Mouse (Mus musculus): ENCODE data around the gene Dcps. TPM values are rescaled to one million over a fixed set of nuclear protein-coding genes. Genes with fewer than 3 reads are reported as not detected.
A peak's percentile ranks its signal among the peaks of the same experiment; 100 is the strongest.

The Dcps gene
- total RNA-seq, 2 experiments from 2014 or later: 25.9 to 27.2 TPM

GRCm38 (mm10) chr9:35139231-35139744, 36.6 kb downstream of the Dcps start:
- DNase-seq: no peak
- intact Hi-C loops (cut with DNase I): no loop called here

DNA sequence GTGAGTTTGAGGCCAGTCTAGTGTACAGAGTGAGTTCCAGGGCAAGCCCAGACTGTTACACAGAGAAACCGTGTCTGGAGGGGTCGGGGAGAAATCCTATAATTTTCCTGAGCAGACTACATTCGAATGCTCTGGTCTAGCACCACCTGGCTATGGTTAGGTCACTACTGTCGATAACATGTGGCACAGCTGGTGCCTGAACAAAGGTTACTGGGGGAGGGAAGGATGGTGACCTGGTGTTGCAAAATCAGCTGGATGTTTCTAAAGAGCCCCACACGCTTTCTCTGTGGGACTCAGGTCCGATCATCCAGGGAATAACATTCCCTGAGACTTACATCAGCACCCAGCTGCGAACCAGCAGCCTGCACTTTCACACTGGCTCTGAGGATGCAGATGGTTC, 37.8 kb downstream of the Dcps start:
- no peak for DNase-seq
- intact Hi-C loops (cut with DNase I): no loop called here

DNA sequence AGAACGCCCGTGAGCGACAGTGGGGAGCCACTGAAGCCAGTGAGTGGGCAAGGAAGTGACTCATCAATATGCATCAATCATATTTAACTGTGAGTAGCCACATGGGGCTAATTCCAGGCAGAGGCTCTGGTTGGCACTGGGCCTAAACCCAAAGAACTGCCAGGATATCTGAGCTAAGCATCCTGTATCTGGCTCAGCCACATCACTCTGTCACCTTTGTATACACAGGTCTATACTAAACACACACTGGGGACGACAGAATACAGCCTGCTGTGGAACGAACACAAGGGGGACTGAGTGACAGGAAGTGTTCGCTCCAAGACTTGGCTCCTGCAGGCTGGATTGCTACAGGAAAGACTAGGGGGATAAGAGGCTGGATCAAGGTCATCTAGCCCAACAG, 40.3 kb downstream of the Dcps start:
- DNase-seq: peak; percentile 50
- intact Hi-C loops (cut with DNase I): no loop called here

DNA sequence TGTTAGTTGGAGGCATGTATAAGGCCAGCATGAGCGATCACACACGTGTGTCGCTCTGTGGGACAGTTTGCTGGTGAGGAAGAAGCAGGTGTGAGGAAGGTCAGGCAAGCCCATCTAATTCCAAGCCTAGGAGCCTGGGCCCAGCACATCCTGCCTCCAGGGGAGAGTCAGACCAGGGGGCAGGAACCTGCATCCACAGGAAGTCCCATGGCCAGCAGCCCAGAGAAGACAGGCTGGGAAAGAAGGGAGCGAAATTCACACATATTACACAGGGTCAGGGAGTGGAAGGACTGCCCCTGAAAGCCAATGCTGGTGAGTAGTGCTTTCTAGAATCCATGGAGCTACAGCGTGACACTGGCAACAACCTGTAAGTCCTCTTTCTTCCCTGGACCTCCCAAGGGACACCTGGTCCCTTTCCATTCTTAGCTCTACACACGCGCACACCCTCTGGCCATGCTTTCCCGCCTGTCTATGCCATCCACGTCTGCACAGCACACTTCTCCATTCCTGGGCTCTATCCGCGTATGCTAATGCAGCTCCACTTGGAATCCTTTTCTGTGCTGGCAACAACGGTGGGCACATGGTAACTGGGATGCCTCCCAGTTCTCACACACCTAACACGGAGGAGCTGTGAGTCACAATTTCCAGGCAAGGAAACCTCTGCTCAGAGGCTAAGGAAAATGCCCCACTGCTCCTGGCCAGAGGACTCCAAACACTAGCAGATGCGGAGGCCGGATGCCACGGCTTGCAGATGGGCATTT, 44.0 kb downstream of the Dcps start:
- DNase-seq: no peak
- intact Hi-C loops (cut with DNase I): no loop called here

DNA sequence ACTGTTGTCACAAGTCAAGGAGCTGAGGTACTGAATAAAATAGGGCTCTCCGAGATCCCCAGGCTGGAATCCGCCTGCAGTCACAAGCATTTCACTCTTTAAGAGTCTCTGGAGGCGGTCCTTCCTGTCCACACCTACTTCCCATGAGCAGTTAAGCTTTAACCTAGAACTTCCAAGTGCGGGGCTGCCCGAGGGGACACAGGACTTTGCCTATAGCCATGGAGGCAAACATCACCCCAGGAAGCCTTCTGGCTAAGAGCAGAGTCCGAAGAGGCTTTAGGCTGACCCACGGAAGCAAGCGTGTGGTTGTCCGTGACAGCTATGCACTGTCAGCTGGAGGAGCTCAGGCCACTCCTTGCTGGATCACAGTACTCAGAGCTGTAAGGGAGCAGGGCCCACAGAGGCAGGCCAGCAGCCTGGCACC, 46.9 kb downstream of the Dcps start:
- DNase-seq: no peak
- intact Hi-C loops (cut with DNase I): no loop called here

DNA sequence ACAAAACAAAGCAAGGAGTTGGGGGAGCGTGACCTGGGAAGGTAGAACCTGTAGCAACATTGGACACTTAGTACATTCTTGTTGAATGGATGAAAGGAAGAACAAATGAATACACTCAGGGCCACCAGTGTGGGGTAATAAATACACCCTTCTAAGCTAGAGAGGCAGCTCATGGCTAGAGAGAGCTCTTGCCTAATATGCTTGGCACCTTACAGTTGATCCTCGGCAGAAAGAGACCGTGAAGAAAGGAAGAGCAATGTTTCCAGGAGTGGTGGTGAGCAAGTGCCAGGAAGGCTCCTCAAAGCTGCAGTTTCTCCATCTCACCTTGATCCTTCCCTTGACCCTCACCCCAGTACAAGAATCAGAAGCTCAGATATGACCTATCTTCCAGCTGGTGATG, 47.3 kb downstream of the Dcps start:
- DNase-seq: no peak
- intact Hi-C loops (cut with DNase I): no loop called here

GRCm38 (mm10) chr9:35127561-35127960, 48.3 kb downstream of the Dcps start:
- no peak for DNase-seq
- intact Hi-C loops (cut with DNase I): no loop called here

DNA sequence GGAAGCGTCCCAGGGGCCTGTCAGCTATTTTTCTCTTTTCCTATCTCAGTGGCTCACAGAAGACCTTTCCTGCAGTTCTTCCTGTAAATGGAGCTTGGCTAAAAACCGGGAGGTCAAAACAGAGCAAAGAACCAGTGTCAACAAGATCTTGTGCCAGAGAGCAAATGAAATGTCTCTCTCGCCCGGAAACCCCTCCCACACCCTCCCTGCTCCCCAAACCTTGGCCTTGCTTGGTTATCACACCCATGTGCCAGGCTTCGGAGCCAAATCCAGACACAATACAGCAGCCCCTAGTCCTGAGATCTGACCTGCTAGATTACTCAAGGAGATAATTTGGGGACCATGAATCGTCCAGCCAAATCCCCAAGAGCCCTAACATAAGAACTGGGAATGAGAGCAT, 48.7 kb downstream of the Dcps start:
- intact Hi-C loops (cut with DNase I): no loop called here
- DNase-seq: no peak

GRCm38 (mm10) chr9:35124678-35124955, 51.2 kb downstream of the Dcps start:
- intact Hi-C loops (cut with DNase I): no loop called here
- DNase-seq: no peak

GRCm38 (mm10) chr9:35123804-35124677, 51.8 kb downstream of the Dcps start:
- DNase-seq: no peak
- intact Hi-C loops (cut with DNase I): no loop called here

GRCm38 (mm10) chr9:35123456-35123803, 52.4 kb downstream of the Dcps start:
- DNase-seq: no peak
- intact Hi-C loops (cut with DNase I): no loop called here

DNA sequence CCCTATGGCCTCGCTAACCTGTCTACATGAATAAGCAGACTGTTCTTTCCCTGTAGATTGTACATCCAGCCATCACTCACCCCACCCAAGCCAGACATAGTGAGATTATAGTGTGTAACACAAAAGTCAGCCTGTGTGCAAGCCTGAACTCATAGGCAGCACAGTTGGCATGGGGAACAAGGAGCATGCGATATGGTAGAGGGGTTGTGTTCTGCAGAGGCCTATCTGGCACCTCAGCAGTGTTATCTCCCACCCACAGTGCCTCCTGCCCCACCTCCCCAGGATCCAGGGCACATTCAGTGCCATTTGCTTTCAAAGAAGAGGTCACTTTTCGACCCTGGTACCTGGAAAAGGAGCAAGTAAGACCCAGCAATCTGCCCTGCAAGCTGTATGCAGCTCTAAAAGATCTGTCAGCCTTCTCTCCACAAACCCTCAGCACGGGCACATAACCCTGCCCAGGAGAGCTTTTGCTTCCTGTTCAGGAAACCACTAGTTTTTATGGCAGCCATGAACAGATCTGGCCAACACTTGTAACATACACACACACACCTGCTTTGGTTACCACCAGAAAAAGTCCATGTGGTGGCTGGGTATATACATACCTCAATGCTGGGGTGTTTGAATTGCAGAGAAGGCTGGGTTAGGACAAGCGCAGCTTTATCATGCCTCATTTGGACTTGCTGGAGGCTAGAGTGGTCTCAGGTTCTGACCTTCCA, 53.2 kb downstream of the Dcps start:
- DNase-seq: no peak
- intact Hi-C loops (cut with DNase I): no loop called here

DNA sequence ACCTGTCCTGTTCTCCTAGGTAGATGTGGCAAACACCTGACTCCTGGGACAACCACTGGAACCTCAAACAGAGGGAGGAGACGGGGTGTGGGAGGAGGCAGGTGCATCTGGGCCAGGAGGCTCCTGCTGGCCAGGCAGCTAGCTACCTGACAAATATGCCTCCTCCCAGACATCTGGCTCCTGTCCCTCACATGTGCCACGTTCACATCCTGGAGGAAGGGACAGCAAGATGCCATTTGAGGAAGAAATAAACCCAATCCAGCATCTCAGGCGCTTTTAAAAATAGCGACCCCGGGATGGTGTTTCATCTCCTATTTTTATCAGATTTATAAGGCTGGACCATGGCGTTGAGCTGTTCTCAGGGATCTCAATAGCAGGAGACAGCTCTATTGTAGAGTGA, 56.7 kb downstream of the Dcps start, which contains the start of gene St3gal4:
Gene St3gal4 (minus strand): TSS at position 101 of the 400 bp plus-strand sequence.
- intact Hi-C loops (cut with DNase I): no loop called here
- no peak for DNase-seq

GRCm38 (mm10) chr9:35118563-35118962, 57.3 kb downstream of the Dcps start:
- no peak for DNase-seq
- intact Hi-C loops (cut with DNase I): no loop called here

GRCm38 (mm10) chr9:35117384-35118295, 58.2 kb downstream of the Dcps start:
- intact Hi-C loops (cut with DNase I): no loop called here
- no peak for DNase-seq

- intact Hi-C loops (cut with DNase I): no loop called here
- peak; percentile 80 for DNase-seq
Measured at GRCm38 (mm10) chr9:35116391-35117381, 59.2 kb downstream of the Dcps start.

DNA sequence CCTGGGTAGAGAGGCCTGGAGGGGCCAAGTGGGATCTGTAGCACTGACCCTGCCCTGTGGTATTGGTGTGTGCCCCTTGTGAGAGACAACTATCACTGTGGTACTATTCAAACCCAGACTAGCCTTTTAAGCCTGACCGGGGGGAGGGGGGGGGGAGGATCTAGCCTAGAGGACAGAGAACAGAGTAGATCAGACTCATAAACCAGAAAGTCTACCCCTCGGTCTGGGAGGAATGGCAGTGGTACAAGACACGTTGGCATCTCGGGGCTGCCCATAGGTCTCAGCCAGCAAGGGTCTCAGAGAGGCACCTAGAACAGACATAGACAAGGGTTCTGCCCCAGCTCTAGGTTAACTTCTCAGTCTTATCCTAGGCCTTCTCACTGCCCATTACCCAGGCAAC, 60.1 kb downstream of the Dcps start:
- no peak for DNase-seq
- intact Hi-C loops (cut with DNase I): no loop called here

GRCm38 (mm10) chr9:35115299-35115698, 60.6 kb downstream of the Dcps start:
- intact Hi-C loops (cut with DNase I): no loop called here

GRCm38 (mm10) chr9:35114234-35114633, 61.6 kb downstream of the Dcps start:
- intact Hi-C loops (cut with DNase I): no loop called here
- DNase-seq: no peak

More at GRCm38 (mm10) chr9:35115299-35115698, 60.6 kb downstream of the Dcps start:
- no peak for DNase-seq

Data from left cerebral cortex, postnatal 4 days (tissue).